11 mouse cellular contexts compared by ENCODE assay signal in genomic region chr17:86937064-86937463, GRCm38 (mm10). TPM values are rescaled to one million over a fixed set of nuclear protein-coding genes. Genes with fewer than 3 reads are reported as not detected.
DNase-seq lines count a peak whose midpoint lies in the region; ATAC-seq and TF ChIP-seq lines count a peak whose summit lies in the region.
"Had no signal": no experiment of that assay in that cellular context is flagged by ENCODE, and none has a peak within 500 bp of the region (broad histone marks: within the 10 kb centered on the region; RNA-seq: fewer than 3 reads in every experiment).

No protein-coding gene starts in this region.

- H3K9ac ChIP-seq in forebrain, embryonic 12.5 days: 0 out of 2 replicates have a peak overlapping the region, but pooled peaks have one; percentile 9
- H3K9ac ChIP-seq in stomach, embryonic 15.5 days: no peak overlapping the region

- H3K27ac ChIP-seq in layer of hippocampus, adult 2 months: peak overlapping the region; percentile 83; the same call in 1 of the 2 replicates
- 0 out of 2 replicates have a peak overlapping the region, but pooled peaks have one; percentile 53 for H3K27ac ChIP-seq in forebrain, embryonic 12.5 days
- H3K27ac ChIP-seq in limb, embryonic 10.5 days: no peak overlapping the region
- H3K27ac ChIP-seq in stomach, embryonic 15.5 days: no peak overlapping the region; the same call in 1 of the 2 replicates
- H3K27ac ChIP-seq: macrophage had no signal

- no peak for TF ChIP-seq CTCF in layer of hippocampus, adult 2 months (conservative IDR thresholded peaks at IDR 0.05)

- no peaks in the 10 kb centered on the region for H3K36me3 ChIP-seq in forebrain, embryonic 12.5 days (replicated peaks)
- no peaks in the 10 kb centered on the region for H3K36me3 ChIP-seq in limb, embryonic 10.5 days
- no peaks in the 10 kb centered on the region for H3K36me3 ChIP-seq in stomach, embryonic 15.5 days

- H3K27me3 ChIP-seq in forebrain, embryonic 12.5 days: peaks cover 24% of the 10 kb centered on the region
- peaks cover 67% of the 10 kb centered on the region for H3K27me3 ChIP-seq in limb, embryonic 10.5 days (ENCODE audit: low read depth, poor library complexity, severe bottlenecking)
- H3K27me3 ChIP-seq in stomach, embryonic 15.5 days (replicated peaks): 0 out of 2 replicates have a peak, but pooled peaks cover 6% of the 10 kb centered on the region

- peak overlapping the region; percentile 61 for H3K4me2 ChIP-seq in forebrain, embryonic 12.5 days
- H3K4me2 ChIP-seq in stomach, embryonic 15.5 days: peak overlapping the region; percentile 62

- H3K4me3 ChIP-seq in layer of hippocampus, adult 2 months: no peak overlapping the region; the same call in 1 of the 2 replicates
- H3K4me3 ChIP-seq in forebrain, embryonic 12.5 days (replicated peaks): no peak overlapping the region
- peak overlapping the region; percentile 46; the same call in 1 of the 2 replicates for H3K4me3 ChIP-seq in limb, embryonic 10.5 days
- no peak overlapping the region for H3K4me3 ChIP-seq in stomach, embryonic 15.5 days (replicated peaks)

- 85% methylated on average over 2 of the region's 2 CpGs for WGBS in forebrain, embryonic 12.5 days
- 80% methylated on average over 2 of the region's 2 CpGs for WGBS in limb, embryonic 10.5 days
- 52% methylated on average over 2 of the region's 2 CpGs for whole genome bisulfite sequencing in stomach, embryonic 15.5 days

- no peak for DNase-seq in layer of hippocampus, adult 2 months (ENCODE audit: low spot score in 2 of 2)
- no peak for DNase-seq in layer of hippocampus, adult 18-20 months (ENCODE audit: low spot score in 2 of 2)
- no peak for DNase-seq in limb, embryonic 10.5 days (ENCODE audit: low spot score)
- no peak for DNase-seq in thymus, postnatal 14 days
- no peak for DNase-seq in cerebellum, adult 9-10 months

- ATAC-seq in forebrain, embryonic 12.5 days (ENCODE audit: low FRiP score): no peak
- ATAC-seq in stomach, embryonic 15.5 days (ENCODE audit: insufficient read depth, low FRiP score, low read depth): no peak

- no peaks in the 10 kb centered on the region for H3K9me3 ChIP-seq in forebrain, embryonic 12.5 days
- no peaks in the 10 kb centered on the region for H3K9me3 ChIP-seq in limb, embryonic 10.5 days (replicated peaks)
- H3K9me3 ChIP-seq in stomach, embryonic 15.5 days: no peaks in the 10 kb centered on the region

- H3K4me1 ChIP-seq in forebrain, embryonic 12.5 days: peaks cover 23% of the 10 kb centered on the region
- peaks cover 28% of the 10 kb centered on the region for H3K4me1 ChIP-seq in limb, embryonic 10.5 days
- no peaks in the 10 kb centered on the region for H3K4me1 ChIP-seq in stomach, embryonic 15.5 days

RNA-seq across cellular contexts. Expression of gene Atp6v1e2, which starts 10.6 kb away (rescaled TPM):
- total RNA-seq in layer of hippocampus, adult 2 months (2021): not detected
- not detected for total RNA-seq in layer of hippocampus, adult 18-20 months (2021)
- polyA plus RNA-seq in forebrain, embryonic 12.5 days (2016; fragmentation: Nextera tagmentation; extraction: Ambion mirVana): not detected in 2 replicates
- not detected in 2 replicates for polyA plus RNA-seq in limb, embryonic 10.5 days (2016; fragmentation: Nextera tagmentation; extraction: Ambion mirVana)
- polyA plus RNA-seq in stomach, embryonic 15.5 days (2015; fragmentation: Nextera tagmentation; extraction: Ambion mirVana): 0.13 TPM in 1 of 2 replicates, not detected in the other
- total RNA-seq: adrenal gland, postnatal 25 days; layer of hippocampus, postnatal 36 days; MEL had no signal
- polyA plus RNA-seq: macrophage had no signal

RNA-seq across cellular contexts. Expression of gene Tmem247, which starts 19.9 kb away (rescaled TPM):
- not detected for total RNA-seq in layer of hippocampus, adult 2 months (2021)
- total RNA-seq in layer of hippocampus, adult 18-20 months (2021): not detected
- not detected in 2 replicates for polyA plus RNA-seq in forebrain, embryonic 12.5 days (2016; fragmentation: Nextera tagmentation; extraction: Ambion mirVana)
- polyA plus RNA-seq in limb, embryonic 10.5 days (2016; fragmentation: Nextera tagmentation; extraction: Ambion mirVana): not detected in 2 replicates
- not detected in 2 replicates for polyA plus RNA-seq in stomach, embryonic 15.5 days (2015; fragmentation: Nextera tagmentation; extraction: Ambion mirVana)
- total RNA-seq: adrenal gland, postnatal 25 days; layer of hippocampus, postnatal 36 days; MEL had no signal
- polyA plus RNA-seq: macrophage had no signal

RNA-seq across cellular contexts. Expression of gene Rhoq, which starts 25.8 kb away (rescaled TPM):
- total RNA-seq in layer of hippocampus, adult 2 months (2021): 10 to 100 TPM; 25.5 to 35.0 TPM
- 10 to 100 TPM; 39.0 to 48.0 TPM for total RNA-seq in layer of hippocampus, adult 18-20 months (2021)
- polyA plus RNA-seq in forebrain, embryonic 12.5 days (2016; fragmentation: Nextera tagmentation; extraction: Ambion mirVana): 8.8 and 10.8 TPM in 2 replicates
- polyA plus RNA-seq in limb, embryonic 10.5 days (2016; fragmentation: Nextera tagmentation; extraction: Ambion mirVana): 10.5 and 13.3 TPM in 2 replicates
- polyA plus RNA-seq in stomach, embryonic 15.5 days (2015; fragmentation: Nextera tagmentation; extraction: Ambion mirVana): 13.9 TPM in 2 replicates

Comparison
In these comparisons a context has a peak if more than half of its experiments do, and no peak if none do; other contexts are left out.
1. H3K27ac ChIP-seq: peak in layer of hippocampus, adult 2 months (single experiment) and forebrain, embryonic 12.5 days (single experiment); none in limb, embryonic 10.5 days (single experiment) and stomach, embryonic 15.5 days (single experiment).